ENCODE assay signal across 12 mouse cellular contexts in genomic region chr15:98448521-98448920, GRCm38 (mm10). TPM values are rescaled to one million over a fixed set of nuclear protein-coding genes. Genes with fewer than 3 reads are reported as not detected.
DNase-seq lines count a peak whose midpoint lies in the region; ATAC-seq and TF ChIP-seq lines count a peak whose summit lies in the region.
"Had no signal": no experiment of that assay in that cellular context is flagged by ENCODE, and none has a peak within 500 bp of the region (broad histone marks: within the 10 kb centered on the region; RNA-seq: fewer than 3 reads in every experiment).

No protein-coding gene starts in this region.

- WGBS in lung, adult 2 months, result 56% methylated on average over 4 of the region's 4 CpGs
- 61% methylated on average over 4 of the region's 4 CpGs for WGBS in neural tube, embryonic 15.5 days
- 62% methylated on average over 4 of the region's 4 CpGs for WGBS in intestine, postnatal 0 days

- no peaks in the 10 kb centered on the region for H3K36me3 ChIP-seq in neural tube, embryonic 15.5 days
- H3K36me3 ChIP-seq in intestine, postnatal 0 days (ENCODE audit: control insufficient read depth, insufficient read depth), result no peaks in the 10 kb centered on the region
- H3K36me3 ChIP-seq: forebrain, embryonic 15.5 days had no signal

- H3K9ac ChIP-seq in neural tube, embryonic 15.5 days (replicated peaks), result no peak overlapping the region
- H3K9ac ChIP-seq in intestine, postnatal 0 days (ENCODE audit: low read depth, low read length), result no peak overlapping the region
- H3K9ac ChIP-seq: forebrain, embryonic 15.5 days; liver, embryonic 14.5 days had no signal

- H3K27ac ChIP-seq in neural tube, embryonic 15.5 days (replicated peaks), result no peak overlapping the region
- H3K27ac ChIP-seq in intestine, postnatal 0 days (ENCODE audit: low read depth, low read length), result no peak overlapping the region
- H3K27ac ChIP-seq: forebrain, embryonic 15.5 days; liver, embryonic 14.5 days had no signal

- TF ChIP-seq CTCF in lung, adult 2 months (IDR thresholded peaks at IDR 0.05; ENCODE audit: insufficient read depth, low read length), result no peak
- no peak for TF ChIP-seq CTCF in intestine, postnatal 0 days (IDR thresholded peaks at IDR 0.05; ENCODE audit: low read depth)

- H3K4me3 ChIP-seq in lung, adult 2 months (replicated peaks; ENCODE audit: extremely low read depth, low read depth, low read length), result no peak overlapping the region
- H3K4me3 ChIP-seq in neural tube, embryonic 15.5 days (replicated peaks), result no peak overlapping the region
- no peak overlapping the region for H3K4me3 ChIP-seq in intestine, postnatal 0 days (ENCODE audit: low read depth, low read length)
- H3K4me3 ChIP-seq: forebrain, embryonic 15.5 days had no signal

- no peaks in the 10 kb centered on the region; the same call in 1 of the 2 replicates for H3K4me1 ChIP-seq in lung, adult 2 months (ENCODE audit: control insufficient read depth, insufficient read depth, low read length)
- no peaks in the 10 kb centered on the region for H3K4me1 ChIP-seq in neural tube, embryonic 15.5 days
- H3K4me1 ChIP-seq in intestine, postnatal 0 days (replicated peaks; ENCODE audit: control insufficient read depth, insufficient read depth, low read length), result no peaks in the 10 kb centered on the region
- H3K4me1 ChIP-seq: forebrain, embryonic 15.5 days had no signal

- TF ChIP-seq POLR2A in lung, adult 2 months (IDR thresholded peaks at IDR 0.05; ENCODE audit: borderline replicate concordance, extremely low read depth, low read depth, low read length), result no peak

- H3K27me3 ChIP-seq in neural tube, embryonic 15.5 days (replicated peaks), result no peaks in the 10 kb centered on the region
- H3K27me3 ChIP-seq in intestine, postnatal 0 days (replicated peaks; ENCODE audit: control insufficient read depth, insufficient read depth, low read length), result no peaks in the 10 kb centered on the region
- H3K27me3 ChIP-seq: forebrain, embryonic 15.5 days had no signal

- ATAC-seq in neural tube, embryonic 15.5 days (ENCODE audit: low FRiP score), result no peak
- ATAC-seq in intestine, postnatal 0 days, result no peak
- no peak for ATAC-seq in granulocyte monocyte progenitor cell, adult 5-6 weeks (replicated peaks; ENCODE audit: poor library complexity, severe bottlenecking)
- ATAC-seq: forebrain, embryonic 15.5 days had no signal

- peak; percentile 5 for DNase-seq in adrenal gland, postnatal 14 days
- DNase-seq in adrenal gland, adult (ENCODE audit: inconsistent age in 2 of 2, low spot score in 1 of 2), result no peak
- peak; percentile 14 to 15 for DNase-seq in lung, adult 18-20 months
- no peak for DNase-seq in lung, adult 2 months
- peak; percentile 8 for DNase-seq in forelimb bud, embryonic 11.5 days (ENCODE audit: low read depth, low spot score)

- peak overlapping the region; percentile 20; the same call in 1 of the 2 replicates for H3K4me2 ChIP-seq in neural tube, embryonic 15.5 days
- no peak overlapping the region for H3K4me2 ChIP-seq in intestine, postnatal 0 days (replicated peaks; ENCODE audit: low read depth)
- H3K4me2 ChIP-seq: forebrain, embryonic 15.5 days had no signal

- H3K9me3 ChIP-seq in neural tube, embryonic 15.5 days (replicated peaks), result no peaks in the 10 kb centered on the region
- H3K9me3 ChIP-seq in intestine, postnatal 0 days (ENCODE audit: control insufficient read depth), result no peaks in the 10 kb centered on the region
- H3K9me3 ChIP-seq: forebrain, embryonic 15.5 days had no signal

RNA-seq across cellular contexts. Expression of gene Olfr281, which starts 3.9 kb away (rescaled TPM):
- total RNA-seq in adrenal gland, postnatal 14 days (2021), result not detected in 2 replicates
- polyA plus RNA-seq in lung, adult 2 months (2012; rRNA removed), result not detected in 2 replicates
- polyA plus RNA-seq in neural tube, embryonic 15.5 days (2015; fragmentation: Nextera tagmentation; extraction: Ambion mirVana), result not detected in 2 replicates
- not detected in 2 replicates for polyA plus RNA-seq in intestine, postnatal 0 days (2015; fragmentation: Nextera tagmentation; extraction: Ambion mirVana)
- total RNA-seq in granulocyte monocyte progenitor cell, adult 5-6 weeks (2014; fragmentation: Nextera tagmentation), result not detected in 2 replicates
- total RNA-seq in granulocyte monocyte progenitor cell, adult 5-6 weeks (2017), result not detected in 2 replicates
- total RNA-seq: layer of hippocampus, postnatal 25 days had no signal
- polyA plus RNA-seq: forebrain, embryonic 15.5 days; heart, embryonic 16.5 days; liver, embryonic 14.5 days had no signal

RNA-seq across cellular contexts. Expression of gene Olfr282, which starts 17.5 kb away (rescaled TPM):
- total RNA-seq in adrenal gland, postnatal 14 days (2021), result not detected in 2 replicates
- polyA plus RNA-seq in lung, adult 2 months (2012; rRNA removed), result not detected in 2 replicates
- not detected in 2 replicates for polyA plus RNA-seq in neural tube, embryonic 15.5 days (2015; fragmentation: Nextera tagmentation; extraction: Ambion mirVana)
- polyA plus RNA-seq in intestine, postnatal 0 days (2015; fragmentation: Nextera tagmentation; extraction: Ambion mirVana), result not detected in 2 replicates
- total RNA-seq in granulocyte monocyte progenitor cell, adult 5-6 weeks (2014; fragmentation: Nextera tagmentation), result not detected in 2 replicates
- not detected in 2 replicates for total RNA-seq in granulocyte monocyte progenitor cell, adult 5-6 weeks (2017)
- total RNA-seq: layer of hippocampus, postnatal 25 days had no signal
- polyA plus RNA-seq: forebrain, embryonic 15.5 days; heart, embryonic 16.5 days; liver, embryonic 14.5 days had no signal

RNA-seq across cellular contexts. Expression of gene OR5BS1P, which starts 21.2 kb away (rescaled TPM):
- not detected in 2 replicates for total RNA-seq in adrenal gland, postnatal 14 days (2021)
- polyA plus RNA-seq in lung, adult 2 months (2012; rRNA removed), result 0.03 and 0.05 TPM in 2 replicates
- not detected in 2 replicates for polyA plus RNA-seq in neural tube, embryonic 15.5 days (2015; fragmentation: Nextera tagmentation; extraction: Ambion mirVana)
- polyA plus RNA-seq in intestine, postnatal 0 days (2015; fragmentation: Nextera tagmentation; extraction: Ambion mirVana), result not detected in 2 replicates
- total RNA-seq in granulocyte monocyte progenitor cell, adult 5-6 weeks (2014; fragmentation: Nextera tagmentation), result not detected in 2 replicates
- total RNA-seq in granulocyte monocyte progenitor cell, adult 5-6 weeks (2017), result not detected in 2 replicates
- total RNA-seq: layer of hippocampus, postnatal 25 days had no signal
- polyA plus RNA-seq: forebrain, embryonic 15.5 days; heart, embryonic 16.5 days; liver, embryonic 14.5 days had no signal

RNA-seq across cellular contexts. Expression of gene Lalba, which starts 34.0 kb away (rescaled TPM):
- total RNA-seq in adrenal gland, postnatal 14 days (2021), result not detected in 2 replicates
- polyA plus RNA-seq in lung, adult 2 months (2012; rRNA removed), result 0.39 TPM in 1 of 2 replicates, not detected in the other
- not detected in 2 replicates for polyA plus RNA-seq in neural tube, embryonic 15.5 days (2015; fragmentation: Nextera tagmentation; extraction: Ambion mirVana)
- polyA plus RNA-seq in intestine, postnatal 0 days (2015; fragmentation: Nextera tagmentation; extraction: Ambion mirVana), result 0.34 and 0.56 TPM in 2 replicates
- not detected in 2 replicates for total RNA-seq in granulocyte monocyte progenitor cell, adult 5-6 weeks (2014; fragmentation: Nextera tagmentation)
- not detected in 2 replicates for total RNA-seq in granulocyte monocyte progenitor cell, adult 5-6 weeks (2017)
- total RNA-seq: layer of hippocampus, postnatal 25 days had no signal
- polyA plus RNA-seq: forebrain, embryonic 15.5 days; heart, embryonic 16.5 days; liver, embryonic 14.5 days had no signal

RNA-seq across cellular contexts. Expression of gene Olfr279, which starts 43.7 kb away (rescaled TPM):
- not detected in 2 replicates for total RNA-seq in adrenal gland, postnatal 14 days (2021)
- polyA plus RNA-seq in lung, adult 2 months (2012; rRNA removed), result 0.12 and 0.13 TPM in 2 replicates
- not detected in 2 replicates for polyA plus RNA-seq in neural tube, embryonic 15.5 days (2015; fragmentation: Nextera tagmentation; extraction: Ambion mirVana)
- polyA plus RNA-seq in intestine, postnatal 0 days (2015; fragmentation: Nextera tagmentation; extraction: Ambion mirVana), result not detected in 2 replicates
- not detected in 2 replicates for total RNA-seq in granulocyte monocyte progenitor cell, adult 5-6 weeks (2014; fragmentation: Nextera tagmentation)
- not detected in 2 replicates for total RNA-seq in granulocyte monocyte progenitor cell, adult 5-6 weeks (2017)
- polyA plus RNA-seq: forebrain, embryonic 15.5 days; heart, embryonic 16.5 days; liver, embryonic 14.5 days had no signal

Comparison
In these comparisons a context has a peak if more than half of its experiments do, and no peak if none do; other contexts are left out.
1. DNase-seq: peak in adrenal gland, postnatal 14 days (single experiment), lung, adult 18-20 months (2 of 2) and forelimb bud, embryonic 11.5 days (single experiment); none in adrenal gland, adult (0 of 2) and lung, adult 2 months (single experiment).